Mouse (Mus musculus) liver, postnatal 0 days (tissue): Measurements from ENCODE around the gene Aff4. TPM values are rescaled to one million over a fixed set of nuclear protein-coding genes. Genes with fewer than 3 reads are reported as not detected.
"Not testable (repeated sequence)": the region's sequence is repeated elsewhere in the genome, so short reads cannot be mapped to it uniquely, and the experiment has no call there.

Experiments
- ATAC-seq: fragments of 200-750 bp; cut with Nextera tagmentation; 2 replicates; pipeline ENCODE4 v1.8.0; 2017; ENCODE audit warnings: mild to moderate bottlenecking, moderate library complexity
- DNase-seq: peaks from one replicate; pipeline ENCODE4 v3.0.0-alpha.2; 2016
- H3K27ac ChIP-seq: fragments of 300-500 bp; sonication (generic); 2 replicates; pipeline ENCODE4 v1.5.1; 2014; ENCODE audit warnings: antibody characterized with exemption, moderate library complexity, mild to moderate bottlenecking, low read depth
- H3K27me3 ChIP-seq: fragments of 300-500 bp; sonication (generic); 2 replicates; pipeline ENCODE4 v1.6.1; 2014; ENCODE audit warnings: low read length, control low read depth, mixed read lengths; ENCODE audit not compliant: insufficient read depth
- H3K36me3 ChIP-seq: fragments of 300-500 bp; sonication (generic); replicated peaks from 2 replicates; pipeline ENCODE4 v1.6.1; 2014; ENCODE audit warnings: mild to moderate bottlenecking, control low read depth, low read length, moderate library complexity, mixed read lengths; ENCODE audit not compliant: insufficient read depth
- H3K4me1 ChIP-seq: fragments of 300-500 bp; sonication (generic); 2 replicates; pipeline ENCODE4 v1.6.1; 2014; ENCODE audit warnings: antibody characterized with exemption, mild to moderate bottlenecking, control low read depth; ENCODE audit not compliant: insufficient read depth
- H3K4me2 ChIP-seq: fragments of 300-500 bp; sonication (generic); 2 replicates; pipeline ENCODE4 v1.6.1; 2014; ENCODE audit warnings: low read depth, mild to moderate bottlenecking, low read length, moderate library complexity, mixed read lengths
- H3K4me3 ChIP-seq: fragments of 300-500 bp; sonication (generic); 2 replicates; pipeline ENCODE4 v1.5.1; 2014; ENCODE audit warnings: low read depth, low read length
- H3K9ac ChIP-seq: fragments of 300-500 bp; sonication (generic); replicated peaks from 2 replicates; pipeline ENCODE4 v1.6.1; 2014; ENCODE audit warnings: mild to moderate bottlenecking, moderate library complexity
- H3K9me3 ChIP-seq: fragments of 300-500 bp; sonication (generic); 2 replicates; pipeline ENCODE4 v1.6.1; 2016; ENCODE audit warnings: mild to moderate bottlenecking, control low read depth, low read length, mixed read lengths
- CTCF ChIP-seq: sonication (generic); IDR thresholded peaks from 2 replicates; pipeline ENCODE4 v1.5.1; 2016; ENCODE audit warnings: antibody characterized with exemption, low read depth
- EP300 ChIP-seq: IDR thresholded peaks from 2 replicates; pipeline ENCODE4 v1.6.1; 2016; ENCODE audit warnings: antibody characterized with exemption, low read depth, mild to moderate bottlenecking
- WGBS: fragments of 180-500 bp; shearing (Covaris S2); extraction: QIAGEN DNeasy Blood & Tissue Kit; methylation state at CpG from one replicate; pipeline ENCODE4 v1.1.7; 2014; ENCODE audit not compliant: insufficient replicate concordance; 5-methylcytosine and 5-hydroxymethylcytosine counted together
- polyA plus RNA-seq: library from polyadenylated mRNA; unstranded; fragments of >200 nt; fragmentation: Nextera tagmentation; extraction: Ambion mirVana; gene quantifications from 2 replicates; pipeline ENCODE4 v1.2.1, GENCODE M21; 2015

The Aff4 gene
- polyA plus RNA-seq, 1 experiment from 2014 or later = 12.4 TPM

- DNase-seq (peak; percentile 23), ATAC-seq (peak; percentile 52)
- Histone ChIP-seq H3K36me3 (no peaks in the 10 kb centered on the region), H3K4me1 (peaks cover 18% of the 10 kb centered on the region), H3K9me3 (no peaks in the 10 kb centered on the region), H3K4me2 (no peak overlapping the region), H3K4me3 (no peak overlapping the region), H3K27ac (peak overlapping the region; percentile 88), H3K27me3 (no peaks in the 10 kb centered on the region), H3K9ac (no peak overlapping the region)
- TF ChIP-seq EP300 (no peak), CTCF (no peak)
Measured at GRCm38 (mm10) chr11:53308251-53308864, 42.3 kb upstream of the Aff4 start.

- 36% methylated on average over 2 of the region's 2 CpGs for WGBS
- H3K27ac ChIP-seq = peak overlapping the region; percentile 88
- H3K4me1 ChIP-seq = peaks cover 18% of the 10 kb centered on the region
- H3K9ac ChIP-seq = no peak overlapping the region
- H3K4me3 ChIP-seq = no peak overlapping the region
- ATAC-seq (peak; percentile 91), DNase-seq (peak; percentile 72)
- no peaks in the 10 kb centered on the region for H3K27me3 ChIP-seq
- H3K36me3 ChIP-seq = no peaks in the 10 kb centered on the region
- H3K9me3 ChIP-seq = no peaks in the 10 kb centered on the region
- TF ChIP-seq EP300 = no peak
- TF ChIP-seq CTCF = no peak
- no peak overlapping the region for H3K4me2 ChIP-seq
Measured at GRCm38 (mm10) chr11:53308884-53309310, 41.7 kb upstream of the Aff4 start.

GRCm38 (mm10) chr11:53311385-53311784 lies 39.2 kb upstream of the Aff4 start:
- H3K4me1 ChIP-seq = peaks cover 22% of the 10 kb centered on the region
- TF ChIP-seq CTCF (no peak), EP300 (no peak)
- DNase-seq (no peak), ATAC-seq (no peak)
- no peaks in the 10 kb centered on the region for H3K9me3 ChIP-seq
- no peak overlapping the region for H3K9ac ChIP-seq
- H3K27me3 ChIP-seq = no peaks in the 10 kb centered on the region
- no peak overlapping the region for H3K27ac ChIP-seq
- no peaks in the 10 kb centered on the region for H3K36me3 ChIP-seq
- H3K4me2 ChIP-seq = no peak overlapping the region
- 50% methylated on average over 1 of the region's 1 CpGs for WGBS
- H3K4me3 ChIP-seq = no peak overlapping the region

GRCm38 (mm10) chr11:53312823-53313222 lies 37.8 kb upstream of the Aff4 start:
- H3K4me1 ChIP-seq = peaks cover 15% of the 10 kb centered on the region
- not testable (repeated sequence) for H3K9ac ChIP-seq, H3K27ac ChIP-seq, H3K4me2 ChIP-seq, H3K4me3 ChIP-seq, H3K36me3 ChIP-seq, H3K9me3 ChIP-seq, DNase-seq, H3K27me3 ChIP-seq, ATAC-seq
- 33% methylated on average over 1 of the region's 1 CpGs for WGBS

GRCm38 (mm10) chr11:53314770-53315173 lies 35.9 kb upstream of the Aff4 start:
- no peaks in the 10 kb centered on the region for H3K9me3 ChIP-seq
- no peak overlapping the region for H3K9ac ChIP-seq
- no peaks in the 10 kb centered on the region for H3K36me3 ChIP-seq
- no peak for TF ChIP-seq CTCF
- TF ChIP-seq EP300 = peak; percentile 57; the same call in 1 of the 2 replicates
- no peak overlapping the region for H3K4me2 ChIP-seq
- peaks cover 3% of the 10 kb centered on the region; the same call in 1 of the 2 replicates for H3K4me1 ChIP-seq
- peak; percentile 94 for ATAC-seq
- 17% methylated on average over 1 of the region's 1 CpGs for WGBS
- DNase-seq = peak; percentile 44
- peak overlapping the region; percentile 77 for H3K27ac ChIP-seq
- H3K4me3 ChIP-seq = no peak overlapping the region
- no peaks in the 10 kb centered on the region for H3K27me3 ChIP-seq

GRCm38 (mm10) chr11:53316996-53317395 lies 33.6 kb upstream of the Aff4 start:
- Histone ChIP-seq H3K4me1 (peaks cover 3% of the 10 kb centered on the region; the same call in 1 of the 2 replicates), H3K27me3 (no peaks in the 10 kb centered on the region), H3K4me2 (no peak overlapping the region), H3K9ac (no peak overlapping the region), H3K27ac (no peak overlapping the region), H3K4me3 (no peak overlapping the region), H3K9me3 (no peaks in the 10 kb centered on the region), H3K36me3 (no peaks in the 10 kb centered on the region)
- 51% methylated on average over 6 of the region's 6 CpGs for WGBS
- no peak for DNase-seq
- TF ChIP-seq CTCF (no peak), EP300 (no peak)
- no peak for ATAC-seq
